Mouse (Mus musculus) cerebellum, adult 9-10 months (tissue): ENCODE results near the gene Irak2.
"Not testable (repeated sequence)": the region's sequence is repeated elsewhere in the genome, so short reads cannot be mapped to it uniquely, and the experiment has no call there.

ENCODE experiments used
- DNase-seq: peaks from one replicate; pipeline ENCODE4 v3.0.0; 2022

Irak2 gene

DNA sequence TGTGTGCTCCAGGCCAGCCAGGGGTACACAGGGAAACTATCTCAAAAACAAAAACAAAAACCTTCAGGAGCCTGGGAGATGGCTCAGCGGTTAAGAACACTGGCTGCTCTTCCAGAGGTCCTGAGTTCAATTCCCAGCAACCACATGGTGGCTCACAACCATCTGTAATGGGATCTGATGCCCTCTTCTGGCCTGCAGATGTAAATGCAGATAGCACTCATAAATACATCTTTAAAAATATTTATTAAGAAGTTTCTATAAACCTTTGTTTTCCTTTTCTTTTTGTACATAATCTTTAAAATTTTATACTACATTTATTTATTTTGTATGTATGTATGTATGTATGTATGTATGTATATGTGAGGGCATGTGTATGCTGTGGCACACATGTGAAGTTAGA is 33.8 kb downstream of the Irak2 start:
- not testable (repeated sequence) for DNase-seq

DNA sequence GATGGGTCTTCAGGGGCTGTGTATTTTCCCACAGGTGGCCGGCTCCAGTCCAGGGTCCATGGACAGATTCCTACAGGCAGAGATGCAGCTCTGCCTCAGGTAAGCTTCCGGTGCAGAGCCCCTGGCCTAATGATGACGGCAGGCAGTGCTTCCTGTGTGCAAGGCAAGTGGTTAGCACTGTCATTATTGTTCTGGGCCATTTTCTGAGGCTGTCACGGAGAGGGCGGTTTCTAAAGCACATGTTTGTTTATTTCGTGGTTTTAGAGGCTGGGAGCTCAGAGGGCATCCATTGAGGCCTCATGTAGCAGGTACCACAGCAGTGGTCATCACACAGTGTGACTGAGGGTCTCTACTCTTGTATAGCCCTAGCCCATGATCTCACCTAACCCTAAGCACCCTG is 34.7 kb downstream of the Irak2 start:
- no peak for DNase-seq

DNA sequence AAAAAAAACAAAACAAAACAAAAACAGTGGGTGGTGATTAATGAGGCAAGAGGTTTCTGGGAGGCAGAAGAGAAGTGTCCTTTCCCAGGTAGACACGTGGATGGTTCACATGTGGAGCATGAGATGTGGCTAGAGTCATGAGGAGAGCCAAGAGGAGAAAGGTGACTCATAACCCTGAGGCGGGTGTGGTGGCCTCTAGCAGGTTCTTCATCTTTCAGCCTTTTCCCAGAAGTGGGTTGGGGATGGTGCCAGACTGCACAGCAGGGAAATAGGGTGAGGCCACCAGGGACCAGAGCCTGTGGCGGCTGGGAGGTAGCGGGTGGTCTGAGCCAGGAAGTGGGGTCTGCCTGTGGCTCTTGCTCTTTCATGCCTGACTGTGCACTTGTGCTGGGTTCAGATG is 37.0 kb downstream of the Irak2 start:
- DNase-seq = no peak

DNA sequence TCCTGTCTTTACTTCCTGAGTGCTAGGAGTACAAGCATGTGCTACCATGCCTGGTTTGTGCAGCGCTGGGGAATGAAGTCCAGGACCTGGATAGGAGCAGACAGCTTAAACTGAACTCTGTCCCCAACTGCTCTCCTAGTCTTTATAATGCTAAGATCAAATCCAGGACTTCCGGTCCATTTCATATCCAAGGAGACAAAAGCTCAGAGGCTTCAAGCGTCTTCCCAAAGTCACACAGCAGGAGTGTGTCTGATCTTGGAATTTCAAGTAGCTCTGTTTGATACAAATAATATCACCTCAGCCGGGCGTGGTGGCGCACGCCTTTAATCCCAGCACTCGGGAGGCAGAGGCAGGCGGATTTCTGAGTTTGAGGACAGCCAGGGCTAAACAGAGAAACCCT is 37.7 kb downstream of the Irak2 start:
- no peak for DNase-seq

DNA sequence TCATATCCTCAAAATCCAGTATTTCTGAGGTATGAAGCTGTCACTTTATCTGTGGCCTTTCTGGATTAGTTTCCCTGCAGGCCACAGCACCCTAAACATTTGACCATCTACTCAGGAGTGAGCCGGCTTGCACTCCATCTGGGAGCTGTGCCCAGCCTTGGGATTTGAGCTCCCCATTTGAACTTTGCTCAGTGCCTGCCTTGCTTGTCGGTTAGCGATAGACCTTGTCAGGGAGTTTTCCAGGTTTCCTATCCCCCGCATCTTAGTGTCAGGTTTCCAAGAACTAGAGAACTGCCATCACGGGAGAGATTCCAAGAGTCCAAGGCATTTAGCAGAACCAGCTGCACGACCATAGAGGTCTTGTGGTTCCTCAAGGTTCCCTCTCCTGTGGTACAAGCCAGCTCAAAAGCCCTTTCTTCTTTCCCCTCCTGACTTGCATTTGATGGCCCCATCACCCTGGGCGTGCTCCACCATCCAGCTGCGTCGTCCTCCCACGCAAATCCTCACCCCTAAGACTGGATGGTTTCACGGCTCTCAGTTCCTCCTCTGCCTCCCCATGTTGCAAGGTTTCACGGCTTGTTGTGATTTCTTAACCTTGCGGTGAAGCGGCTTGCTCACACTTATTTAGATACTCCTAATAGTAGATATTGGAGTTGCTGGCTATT is 38.9 kb downstream of the Irak2 start:
- no peak for DNase-seq

DNA sequence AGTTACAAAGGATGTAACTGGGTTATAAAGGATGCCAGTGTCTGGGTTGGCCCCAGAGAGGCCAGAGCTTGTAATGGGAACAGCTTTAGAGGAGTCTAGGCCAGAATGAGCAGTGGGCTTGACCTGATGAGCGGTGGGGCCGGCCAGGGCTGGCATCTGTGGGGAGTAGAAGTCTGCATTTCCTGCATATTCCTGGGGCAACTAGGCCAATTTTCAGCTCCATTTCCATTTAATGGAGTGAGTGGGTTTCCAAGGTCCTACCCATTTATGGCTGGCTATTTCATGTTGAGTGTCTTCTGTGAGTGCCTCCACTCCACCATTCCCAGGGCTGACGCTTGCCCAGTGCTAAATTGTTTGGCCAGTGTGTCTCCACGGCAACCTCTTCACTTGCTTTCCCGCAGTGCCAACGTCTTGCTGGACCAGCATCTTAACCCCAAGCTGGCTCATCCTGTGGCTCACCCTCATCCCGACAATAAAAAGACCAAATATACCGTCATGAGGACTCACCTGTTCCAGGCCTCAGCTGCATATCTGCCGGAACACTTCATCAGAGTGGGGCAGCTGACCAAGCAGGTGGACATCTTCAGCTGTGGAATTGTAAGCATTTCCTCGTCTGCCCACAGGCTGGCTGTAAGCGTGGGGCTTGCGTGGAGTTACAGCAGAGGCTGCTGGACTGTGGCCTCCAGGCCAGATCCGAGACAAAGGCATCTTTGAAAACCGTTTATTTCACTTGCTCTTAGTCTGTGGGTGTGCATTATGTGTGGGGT is 40.2 kb downstream of the Irak2 start:
- DNase-seq = peak; percentile 23

DNA sequence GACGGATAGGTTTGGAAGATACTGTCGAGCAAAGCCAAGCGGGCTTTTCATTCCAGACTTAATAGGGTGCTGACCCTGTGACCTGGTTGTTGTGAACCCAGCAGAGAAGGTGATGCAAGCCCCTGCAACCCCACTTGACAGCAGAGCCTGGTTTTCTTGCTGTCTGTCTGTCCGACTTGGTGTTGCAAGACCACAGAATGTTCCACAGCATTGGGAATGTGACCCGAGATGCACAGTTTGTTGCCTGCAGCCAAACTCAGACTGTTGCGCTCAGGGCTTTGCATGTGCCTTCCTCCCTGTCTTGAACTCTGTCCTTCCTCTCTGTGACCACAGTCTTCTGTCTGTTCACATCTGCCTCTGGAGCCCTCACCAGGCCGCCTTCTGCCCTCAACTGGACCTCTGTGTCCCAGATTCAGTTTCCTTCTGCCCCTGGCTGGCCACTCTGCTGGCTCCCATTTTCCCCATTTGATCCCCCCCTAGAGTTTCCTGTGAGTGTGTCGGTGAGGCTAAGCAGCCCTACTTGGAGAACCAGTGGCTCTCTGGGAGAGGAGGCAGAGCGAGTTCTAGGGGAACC is 41.8 kb downstream of the Irak2 start:
- no peak for DNase-seq

DNA sequence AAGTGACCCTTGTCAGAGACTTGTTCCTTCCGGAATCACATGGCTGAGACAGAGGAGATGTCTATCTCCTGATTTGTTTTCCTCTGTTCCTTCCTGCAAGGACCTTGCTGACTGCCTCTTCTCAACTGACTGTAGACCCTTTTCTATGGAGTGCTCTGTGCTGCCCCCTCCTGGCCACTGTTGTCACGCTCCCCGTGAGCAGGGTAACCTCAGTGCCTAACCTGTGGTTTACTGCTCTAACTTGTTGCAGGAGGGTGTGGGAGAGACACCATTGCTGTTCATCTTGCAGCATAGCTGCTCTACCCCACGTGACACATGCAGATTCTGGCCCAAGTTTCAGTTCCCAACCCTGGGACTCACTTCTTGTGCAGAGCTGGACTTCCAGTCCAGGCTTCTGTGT is 43.0 kb downstream of the Irak2 start:
- peak; percentile 76 for DNase-seq

DNA sequence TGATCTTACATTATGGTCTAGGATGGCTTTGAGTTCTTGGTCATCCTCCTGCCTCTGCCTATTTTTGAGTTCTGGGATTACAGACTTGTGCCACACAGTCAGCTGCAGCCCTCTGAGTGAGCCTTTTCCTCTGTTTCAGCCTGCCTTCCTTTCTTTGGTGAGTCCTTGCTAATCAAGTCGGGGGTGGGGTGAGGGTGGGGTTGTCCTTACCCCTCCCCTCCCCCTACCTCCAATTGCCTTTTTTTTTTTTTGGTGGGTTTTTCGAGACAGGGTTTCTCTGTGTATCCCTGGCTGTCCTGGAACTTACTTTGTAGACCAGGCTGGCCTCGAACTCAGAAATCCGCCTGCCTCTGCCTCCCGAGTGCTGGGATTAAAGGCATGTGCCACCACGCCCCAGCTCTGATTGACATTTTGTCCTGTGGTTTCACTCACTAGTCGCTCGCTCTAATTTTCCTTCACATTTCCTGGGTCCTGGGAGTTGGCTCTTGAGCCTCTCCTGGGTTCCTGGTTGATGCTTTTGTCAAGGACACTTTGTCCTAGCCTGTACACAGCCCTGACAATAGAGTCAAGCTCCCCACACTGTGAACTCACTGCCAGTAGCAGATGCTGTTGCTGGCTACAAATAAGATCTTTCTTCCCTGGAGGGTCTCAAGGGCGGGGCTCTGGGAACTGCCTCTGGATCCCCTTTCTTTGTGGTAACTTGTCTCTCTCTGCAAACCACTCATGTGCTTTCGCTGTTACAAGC is 45.0 kb downstream of the Irak2 start:
- no peak for DNase-seq

DNA sequence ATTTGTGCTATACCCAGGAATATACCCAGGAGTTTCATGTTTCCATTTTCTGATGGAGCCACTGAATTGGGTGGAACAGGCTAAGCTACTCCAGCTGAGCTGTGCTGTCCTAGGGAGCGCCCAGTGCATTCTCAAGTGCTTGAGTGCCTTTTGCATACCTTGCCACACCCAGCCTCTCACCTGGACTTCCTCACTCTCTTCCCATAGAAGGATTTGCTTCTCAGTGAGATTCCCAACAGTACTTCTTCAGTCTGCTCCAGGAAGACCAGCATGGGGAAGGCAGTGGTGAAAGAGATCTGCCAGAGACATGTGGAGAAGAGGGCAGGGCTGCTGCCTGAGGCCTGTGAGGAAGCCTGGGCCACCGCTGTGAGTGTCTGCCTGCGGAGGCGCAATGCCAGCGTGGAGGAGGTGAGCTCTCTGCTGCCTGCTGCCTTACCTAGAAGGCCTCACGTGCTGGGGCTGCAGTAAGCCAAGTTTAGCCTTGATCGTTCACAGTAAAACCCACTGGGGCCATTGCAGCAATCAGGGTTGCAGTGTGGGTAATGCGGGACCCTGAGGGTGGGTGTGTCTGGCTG is 48.4 kb downstream of the Irak2 start:
- peak; percentile 44 for DNase-seq

DNA sequence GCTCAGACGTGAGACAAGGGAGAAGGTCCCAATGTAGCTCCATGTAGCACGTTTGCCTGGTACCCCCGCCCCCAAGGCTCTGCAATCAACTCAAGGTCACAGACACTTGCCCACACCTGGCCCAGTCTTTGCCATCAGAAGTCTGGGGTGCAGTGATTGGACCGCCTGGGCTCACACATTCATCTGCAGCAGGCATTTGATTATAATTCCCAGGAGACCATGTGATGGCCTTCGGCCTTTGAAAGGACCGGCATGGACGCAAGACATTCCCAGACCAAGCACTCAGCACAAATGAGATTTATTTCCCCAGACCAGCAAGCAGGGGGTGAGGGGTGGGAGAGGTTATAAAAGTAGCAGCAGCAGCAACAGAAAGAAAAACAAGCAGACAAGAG is 51.7 kb downstream of the Irak2 start:
- no peak for DNase-seq

DNA sequence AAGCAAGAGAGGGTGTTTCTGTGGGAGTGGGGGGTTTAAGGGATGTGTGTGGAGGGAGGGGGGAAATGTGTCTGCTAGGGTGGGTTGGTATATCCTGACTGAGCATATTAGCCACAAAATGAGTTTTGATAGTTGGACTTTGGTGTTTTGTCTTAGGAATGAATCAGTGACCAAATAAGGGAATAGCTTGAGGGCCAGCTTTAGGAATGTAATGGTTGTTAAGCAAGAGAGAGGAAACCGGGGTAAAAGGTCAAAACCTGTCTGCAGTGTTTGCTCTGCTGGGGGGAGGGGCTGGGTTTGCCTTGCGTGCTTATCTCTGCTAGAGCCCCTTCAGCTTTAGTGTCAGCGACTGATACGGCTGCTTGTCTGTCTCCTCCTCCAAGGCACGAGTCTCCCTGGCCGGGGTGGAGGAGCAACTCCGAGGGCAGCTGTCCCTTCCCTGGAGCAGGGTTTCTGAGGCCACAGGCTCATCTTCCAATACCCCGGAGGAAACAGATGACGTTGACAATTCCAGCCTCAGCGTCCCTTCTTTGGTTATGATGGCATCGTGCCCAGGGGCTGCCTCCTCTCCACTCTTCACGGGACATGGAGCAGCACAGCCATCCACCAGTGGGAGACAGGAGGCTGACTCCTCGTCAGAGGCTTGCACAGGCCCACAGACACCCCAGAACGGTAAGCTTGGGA is 52.3 kb downstream of the Irak2 start:
- no peak for DNase-seq

DNA sequence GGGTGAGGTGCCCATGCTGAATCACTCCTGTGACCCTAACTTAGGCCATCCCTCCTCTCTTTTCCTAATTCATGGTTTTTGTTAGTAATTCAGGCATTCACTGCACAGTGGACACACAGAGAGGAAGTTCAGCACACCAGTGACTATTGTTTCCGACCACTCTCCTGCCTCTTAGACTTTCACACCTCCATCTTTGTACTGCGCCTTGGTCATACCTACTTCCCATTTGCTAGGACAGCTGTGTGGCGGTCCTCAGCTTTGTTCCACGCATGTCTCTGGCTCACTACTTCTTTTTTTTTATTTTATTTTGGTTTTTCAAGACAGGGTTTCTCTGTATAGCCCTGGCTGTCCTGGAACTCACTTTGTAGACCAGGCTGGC is 52.8 kb downstream of the Irak2 start:
- DNase-seq = no peak

DNA sequence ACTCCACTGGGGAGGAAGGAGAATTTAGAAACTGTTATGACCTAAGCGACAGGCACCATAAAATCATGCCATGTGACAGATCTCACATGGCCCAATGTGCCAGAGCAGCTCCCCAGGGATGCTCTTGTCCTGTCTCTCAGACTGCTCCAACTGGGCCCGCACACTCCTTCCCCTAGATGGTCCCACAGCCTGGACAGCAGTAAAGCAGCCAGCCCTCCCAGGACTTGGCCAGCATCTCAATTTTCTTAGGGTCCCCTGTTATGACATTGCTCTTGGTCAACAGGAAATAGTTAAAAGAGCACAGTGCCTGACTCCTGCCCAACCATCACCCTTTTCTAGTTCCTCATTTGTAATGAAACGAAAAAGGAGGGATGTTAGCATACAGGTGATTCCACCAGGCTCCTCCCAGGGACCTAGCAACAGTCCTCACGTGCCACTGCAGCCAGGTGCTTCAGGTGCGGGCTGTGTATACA is 54.4 kb downstream of the Irak2 start:
- DNase-seq = no peak

DNA sequence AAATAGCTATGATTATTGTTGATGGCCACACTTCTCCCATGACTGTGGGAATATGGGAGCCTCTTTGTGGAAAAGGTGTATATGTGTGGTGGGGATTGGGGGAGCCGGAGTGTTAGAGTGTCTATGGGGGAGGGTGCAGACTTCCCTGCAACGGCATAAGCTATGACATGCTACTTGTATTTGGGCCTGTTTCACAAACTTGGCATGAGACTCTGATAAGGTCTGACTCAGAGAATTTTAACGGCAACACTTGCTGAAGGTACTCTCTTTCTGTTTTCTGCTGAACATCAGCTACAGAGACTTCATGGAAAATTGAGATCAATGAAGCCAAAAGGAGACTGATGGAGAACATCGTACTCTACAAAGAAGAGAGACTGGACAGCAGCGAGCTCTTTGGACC is 55.1 kb downstream of the Irak2 start:
- no peak for DNase-seq

DNA sequence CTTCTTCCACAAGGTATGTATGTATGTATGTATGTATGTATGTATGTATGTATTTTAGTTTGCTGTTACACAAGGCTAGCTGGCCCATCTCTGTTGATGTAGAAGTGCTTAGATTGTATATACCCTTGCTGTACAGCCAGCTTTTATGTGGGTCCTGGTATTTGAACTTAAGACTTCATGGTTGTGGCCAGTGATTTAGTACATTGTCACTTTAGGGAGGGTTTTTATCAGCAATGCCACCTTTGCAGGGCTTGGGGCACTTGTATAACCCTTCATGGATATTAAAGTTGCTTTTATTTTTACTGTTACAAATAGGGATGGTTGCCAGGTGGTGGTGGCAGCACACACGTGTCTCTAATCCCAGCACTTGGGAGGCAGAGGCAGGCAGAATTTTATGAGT is 56.9 kb downstream of the Irak2 start:
- DNase-seq = peak; percentile 29

DNA sequence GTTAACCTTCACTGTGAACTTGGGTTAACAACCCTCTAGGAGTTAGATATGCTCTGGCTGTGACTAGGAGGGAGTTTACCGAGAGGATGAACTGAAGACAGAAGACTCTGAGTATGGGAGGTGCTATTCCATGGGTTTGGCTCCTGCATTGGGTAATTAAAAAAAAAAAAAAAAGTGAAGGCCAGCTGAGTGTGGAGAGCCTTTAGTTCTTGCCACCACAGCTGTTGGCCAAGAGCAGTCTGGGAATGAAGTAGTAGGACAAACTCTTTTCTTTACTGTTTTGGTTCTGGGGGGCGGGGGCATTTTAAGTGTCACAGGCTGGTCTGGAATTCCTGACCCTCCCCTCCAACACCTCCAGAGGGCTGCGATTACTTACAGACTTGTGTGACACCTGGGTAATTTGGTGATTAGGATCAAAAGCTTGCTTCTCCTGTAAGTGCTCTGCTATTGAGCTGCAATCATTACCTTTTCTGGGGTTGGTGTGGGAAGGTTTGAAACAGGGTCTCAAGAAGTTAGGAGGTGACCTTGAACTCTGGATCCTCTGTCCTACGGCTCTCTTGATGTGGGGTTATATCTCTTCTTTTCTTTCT is 57.6 kb downstream of the Irak2 start:
- DNase-seq = peak; percentile 42

DNA sequence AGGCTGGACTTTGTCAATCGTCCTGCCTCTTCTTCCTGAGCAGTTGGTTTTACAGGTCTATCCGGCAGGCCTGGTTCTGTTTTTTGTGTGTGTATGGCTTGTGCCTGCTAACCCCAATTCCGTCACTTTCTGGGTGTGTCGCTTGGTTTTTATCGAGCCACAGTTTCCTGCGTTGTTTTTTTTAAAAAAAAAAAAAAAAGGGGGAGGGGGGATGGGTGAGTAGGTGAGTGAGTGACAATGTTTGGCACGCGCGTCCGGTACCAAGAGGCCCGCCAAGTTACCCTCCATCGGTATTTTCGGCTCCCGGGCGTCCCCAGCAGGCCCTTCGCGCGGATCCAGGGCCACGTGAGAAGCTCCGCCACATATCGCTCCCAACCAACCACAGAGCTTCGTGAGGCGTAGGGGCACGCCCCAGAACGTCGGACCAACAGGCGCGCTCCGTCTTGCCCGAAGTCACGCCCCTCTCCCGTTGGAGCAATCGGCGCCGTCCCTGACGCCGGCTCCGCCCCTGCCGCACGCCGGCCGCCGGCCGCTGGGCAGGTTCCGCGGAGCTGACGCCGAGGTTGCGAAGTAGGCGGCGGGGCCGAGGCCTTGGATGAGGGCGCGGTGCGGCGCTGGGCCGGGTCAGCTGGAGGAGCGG is 58.4 kb downstream of the Irak2 start, which contains the start of gene Tatdn2:
Tatdn2 (plus strand) TSS at position 469 of the 640 bp plus-strand sequence.
- peak; percentile 97 for DNase-seq

DNA sequence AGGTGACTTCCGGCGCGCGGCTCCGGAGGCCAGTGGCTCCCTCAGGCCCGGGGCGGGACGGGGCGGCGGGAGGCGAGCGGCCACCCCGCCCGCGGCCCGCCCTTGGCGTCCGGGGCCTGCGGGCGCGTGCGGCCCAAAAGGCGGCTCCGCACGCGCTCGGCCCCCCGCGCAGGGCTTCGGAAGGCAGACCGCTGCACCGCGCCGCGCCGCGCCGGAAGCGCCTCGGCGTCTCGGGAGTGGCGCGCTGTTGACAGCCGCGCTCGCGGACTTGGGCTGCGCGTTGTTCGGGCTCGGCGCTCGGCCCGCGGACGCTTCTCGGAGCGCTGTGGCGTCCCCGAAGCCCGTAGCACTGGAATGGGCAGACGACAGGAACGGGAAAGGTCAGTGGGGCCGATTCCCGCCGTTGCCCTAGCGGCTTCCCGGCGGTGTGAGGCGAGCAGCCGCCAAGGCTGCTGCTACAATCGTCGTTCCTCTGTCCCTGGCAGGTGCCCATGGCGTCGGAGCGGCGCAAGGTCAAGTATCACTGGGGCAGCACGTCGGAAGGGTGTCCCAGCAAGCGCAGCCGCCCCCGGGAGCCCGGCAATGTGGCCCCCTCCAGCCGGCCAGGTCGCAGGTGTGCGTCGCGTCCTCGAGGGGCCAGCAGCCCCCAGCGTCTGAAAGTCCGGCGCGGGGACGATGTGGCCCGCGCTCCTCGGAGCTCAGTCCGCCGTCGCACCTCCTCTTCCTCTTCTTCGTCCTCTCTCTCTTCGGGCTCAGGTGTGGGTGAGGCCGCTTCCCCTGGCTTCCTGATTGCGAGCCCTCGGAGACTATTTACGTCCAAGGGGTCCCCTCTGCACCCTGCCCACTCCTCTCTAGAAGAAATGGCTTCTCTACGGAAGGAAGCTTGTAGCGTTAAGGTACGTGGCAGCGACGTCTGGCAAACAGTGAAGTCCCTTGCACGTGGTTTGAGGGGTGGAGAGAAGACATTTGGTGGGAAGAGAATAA is 59.2 kb downstream of the Irak2 start:
- peak; percentile 51 for DNase-seq

DNA sequence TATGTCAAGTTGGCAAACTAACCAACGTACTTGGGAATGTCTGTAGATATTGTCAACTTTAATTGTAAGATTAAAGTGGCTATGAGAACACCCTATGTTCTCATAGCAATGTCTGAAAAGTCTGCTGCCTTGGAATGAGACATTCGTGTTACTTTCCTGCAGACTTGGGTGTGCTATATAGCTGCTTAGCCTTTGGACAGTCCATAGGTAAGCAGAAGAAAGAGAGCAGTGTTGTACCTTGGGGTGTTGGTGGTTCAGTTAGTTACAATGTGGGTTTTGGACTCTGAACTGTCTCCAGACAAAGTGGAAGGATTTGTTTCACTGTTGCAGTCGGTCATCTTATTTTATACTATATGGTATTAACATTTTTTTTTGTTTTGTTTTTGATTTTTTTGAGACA is 74.5 kb downstream of the Irak2 start:
- DNase-seq = no peak
